Mouse (Mus musculus) thymus, adult 18-20 months (tissue): ENCODE measurements at regions not wholly inside any gene's neighbourhood (a gene's known extent, or its start where the extent isn't known, plus 50 kb on each side); places are given as distances from the start of the nearest gene placed in this dataset.
"Not testable (repeated sequence)": the region's sequence is repeated elsewhere in the genome, so short reads cannot be mapped to it uniquely, and the experiment has no call there.

Experiments used
- DNase-seq, 2 experiments: peaks; one replicate each; pipeline ENCODE4 v3.0.0; 2022; ENCODE audit warnings: mixed read lengths in 2 of 2

DNA sequence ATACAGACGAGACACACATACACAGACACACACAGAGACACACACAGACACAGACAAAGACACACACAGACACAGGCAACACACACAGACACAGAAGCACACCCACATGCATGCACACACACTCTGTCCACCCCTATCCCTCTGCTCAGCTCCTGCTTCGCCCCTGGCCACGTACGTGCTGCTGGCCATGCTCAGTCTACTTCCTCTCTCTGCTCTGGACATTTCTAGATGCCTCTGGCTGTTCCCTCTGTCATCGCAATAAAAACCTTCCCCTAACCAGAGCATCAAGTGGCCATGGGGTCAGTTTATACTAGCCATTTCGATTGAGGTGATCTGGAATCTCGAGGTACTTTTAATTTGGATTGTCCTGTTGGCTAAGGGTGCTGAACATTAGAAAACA is 118.9 kb upstream of the Slc38a2 start:
- DNase-seq, result no peak

DNA sequence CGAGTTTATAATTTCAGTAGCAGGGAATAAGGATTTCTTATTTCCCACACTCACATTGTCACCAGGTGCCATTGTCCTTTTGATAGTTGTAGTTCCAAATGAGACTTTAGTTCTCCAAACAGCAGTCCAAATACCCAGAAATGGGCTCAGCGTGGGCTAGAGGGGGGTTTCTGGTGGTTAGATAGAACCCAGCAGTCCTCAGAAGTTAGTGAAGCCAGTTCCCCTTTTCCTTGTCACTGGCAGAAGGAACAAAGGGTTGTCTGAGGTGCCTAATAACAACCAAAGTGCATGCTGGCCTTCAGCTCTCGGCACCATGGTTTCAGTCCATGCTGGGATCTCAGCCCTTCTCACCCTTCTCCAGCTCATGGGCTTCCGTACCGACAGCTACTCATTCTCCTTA is 118.1 kb upstream of the Slc38a2 start:
- DNase-seq, result no peak

DNA sequence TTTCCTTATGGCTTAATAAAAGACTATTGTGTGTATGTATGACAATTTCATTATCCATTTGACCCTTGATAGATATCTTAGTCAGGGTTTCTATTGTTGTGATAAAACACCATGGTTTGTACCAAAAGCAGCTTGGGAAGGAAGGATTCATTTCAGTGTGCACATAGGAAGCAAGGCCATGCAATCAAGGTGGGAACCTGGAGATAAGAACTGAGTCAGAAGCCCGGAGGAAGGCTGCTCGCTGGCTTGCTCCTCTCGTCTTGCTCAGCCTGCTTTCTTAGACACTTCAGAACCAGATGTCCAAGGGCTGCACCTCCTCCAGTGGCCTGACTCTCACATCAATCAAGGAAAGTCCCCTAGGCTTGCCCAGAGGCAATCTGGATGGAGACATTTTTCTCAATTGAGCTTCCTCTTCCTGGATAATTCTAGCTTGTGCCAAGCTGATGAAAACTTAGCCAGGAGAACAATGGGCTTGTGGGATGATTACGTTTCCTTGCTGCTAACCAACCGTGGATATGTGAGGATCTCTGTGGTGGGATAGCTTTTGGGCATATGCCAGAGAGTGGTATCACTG is 117.6 kb upstream of the Slc38a2 start:
- DNase-seq, result no peak

DNA sequence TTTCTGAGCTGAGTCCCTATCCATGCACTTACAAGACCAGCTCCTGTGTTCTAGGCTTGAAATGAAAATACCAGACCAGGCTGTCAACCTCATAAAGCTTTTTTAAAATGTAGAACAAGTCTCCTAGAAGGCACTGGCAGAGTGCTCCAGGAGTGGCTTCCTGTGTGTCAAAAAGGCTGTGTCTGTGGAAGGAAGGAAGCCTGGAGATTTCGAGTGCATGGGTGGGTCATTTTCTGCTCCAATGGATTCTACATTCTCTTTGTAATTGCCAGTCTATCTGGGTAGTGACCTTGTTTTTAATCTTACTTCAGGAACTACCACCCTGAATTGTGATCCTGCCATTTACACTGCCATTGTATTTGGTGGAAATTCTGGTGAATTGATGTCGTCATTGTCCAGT is 113.9 kb upstream of the Slc38a2 start:
- no peak for DNase-seq

DNA sequence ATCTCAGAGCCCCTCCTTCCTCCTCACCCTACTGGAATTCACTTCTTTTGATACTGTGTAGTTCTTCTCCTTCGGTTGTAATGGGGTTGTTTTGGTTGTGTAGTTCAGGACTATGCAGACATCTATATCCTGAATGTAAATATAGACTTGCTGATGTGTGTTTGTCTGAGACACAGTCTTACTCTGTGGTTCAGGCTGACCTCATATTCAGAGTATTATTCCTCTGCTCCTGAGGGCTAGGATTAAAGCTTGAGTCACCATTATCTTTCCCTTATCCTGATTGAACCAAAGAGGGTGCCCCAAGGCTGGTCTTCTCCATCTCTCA is 103.2 kb upstream of the Slc38a2 start:
- DNase-seq, result no peak

DNA sequence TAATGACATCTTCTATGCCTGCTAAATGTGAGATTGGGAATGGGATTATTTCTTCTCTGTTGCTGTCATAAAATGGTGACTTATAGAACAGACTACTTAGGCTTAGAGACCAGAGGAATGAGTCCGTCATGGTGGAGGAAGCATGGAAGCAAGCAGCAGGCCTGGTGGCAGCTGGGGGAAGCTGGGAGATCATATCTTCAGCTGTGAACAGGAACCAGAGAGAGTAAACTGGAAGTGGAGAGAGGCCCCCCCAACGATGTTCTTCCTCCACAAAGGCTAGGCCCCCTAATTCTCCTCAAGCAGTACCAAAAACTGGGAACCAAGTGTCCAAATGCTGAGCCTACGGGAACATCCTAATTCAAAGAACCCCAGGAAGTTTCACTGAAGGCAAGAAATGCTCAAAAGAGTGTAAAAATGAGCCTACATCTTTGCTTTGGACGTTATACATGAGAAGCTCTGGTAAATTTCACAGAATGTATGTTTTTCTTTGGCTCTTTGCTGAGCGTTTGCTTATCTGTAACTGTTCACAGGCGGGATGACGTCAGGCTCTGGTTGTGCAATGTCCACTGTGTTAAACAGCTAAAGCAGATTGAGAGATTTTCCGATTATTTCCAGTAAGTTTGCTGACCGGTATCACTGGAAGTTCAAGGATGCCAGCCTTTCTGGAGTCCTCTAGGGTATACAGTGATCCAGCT is 102.7 kb upstream of the Slc38a2 start:
- DNase-seq, result no peak

DNA sequence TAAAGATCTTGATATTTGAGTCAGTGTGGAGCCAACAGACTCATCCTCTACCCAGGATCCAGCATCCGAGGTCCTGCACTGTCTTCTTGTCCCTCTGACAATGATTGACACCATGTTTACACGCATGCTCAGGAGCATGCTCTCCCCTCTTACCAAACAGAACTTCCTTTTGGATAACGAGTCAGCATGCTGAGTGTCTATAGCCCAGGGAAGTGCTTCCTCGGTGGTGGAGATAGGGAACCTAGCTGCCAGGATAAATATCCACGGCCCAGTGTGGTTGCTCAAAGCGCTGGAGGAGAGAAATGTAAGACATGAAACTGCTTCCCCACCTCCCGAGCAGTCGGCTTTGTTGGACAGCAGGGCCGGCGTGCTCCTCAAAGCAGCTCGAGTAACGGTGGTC is 99.7 kb upstream of the Slc38a2 start:
- DNase-seq, result no peak

DNA sequence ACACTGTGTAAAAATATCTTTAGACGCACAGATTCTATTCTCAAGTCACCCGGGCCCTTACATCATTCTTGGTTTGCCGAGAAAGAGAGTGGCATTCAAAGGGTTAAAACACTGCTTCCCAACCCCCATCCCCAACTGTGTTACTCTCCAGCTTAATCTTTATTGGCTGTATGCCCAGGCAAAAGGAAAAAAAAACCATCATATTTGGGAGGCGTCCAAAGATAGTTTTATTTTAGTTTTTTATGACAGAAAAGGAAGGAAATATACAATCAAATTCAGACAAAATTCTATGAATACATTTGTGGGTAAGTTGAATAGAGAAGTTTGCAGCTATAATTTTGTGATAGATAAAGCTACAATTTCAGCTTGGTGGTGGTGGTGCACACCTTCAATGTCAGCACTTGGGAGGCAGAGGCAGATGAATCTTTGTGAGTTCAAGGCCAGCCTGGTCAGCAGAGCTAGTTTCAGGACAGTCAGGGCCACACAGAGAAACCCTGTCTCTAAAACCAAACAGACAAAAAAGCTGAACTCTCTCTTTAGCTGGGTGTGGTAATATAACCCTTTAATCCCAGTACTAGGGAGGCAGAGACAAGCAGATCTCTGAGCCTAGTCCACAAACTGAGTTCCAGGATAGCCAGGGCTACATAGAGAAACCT is 98.2 kb upstream of the Slc38a2 start:
- no peak for DNase-seq

DNA sequence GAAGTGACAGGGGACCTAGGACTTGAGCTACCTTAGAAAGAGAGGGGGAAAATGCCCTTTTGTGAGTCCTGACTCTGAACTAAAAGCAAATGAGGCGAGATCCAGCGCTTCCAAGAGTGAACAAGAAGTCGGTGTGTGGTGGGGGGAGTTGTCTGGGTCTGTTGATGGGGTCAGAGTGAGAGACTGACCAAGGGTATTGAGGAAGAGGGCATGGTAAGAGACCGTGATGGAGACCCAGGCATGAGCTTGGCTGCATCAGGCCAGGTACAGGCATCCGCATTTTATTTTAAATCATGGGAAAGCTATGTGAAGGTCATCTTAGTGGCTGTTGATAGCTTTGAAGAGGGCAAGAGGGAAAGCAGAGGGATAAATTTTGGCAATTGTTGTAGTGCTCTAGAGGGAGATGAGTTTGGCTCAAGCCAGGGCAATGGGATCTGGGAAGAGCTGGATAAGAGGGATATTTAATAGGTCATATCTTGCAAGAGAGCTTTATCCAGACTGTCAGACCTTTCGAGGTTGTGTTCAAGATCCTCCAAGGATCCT is 94.7 kb upstream of the Slc38a2 start:
- DNase-seq, result no peak

DNA sequence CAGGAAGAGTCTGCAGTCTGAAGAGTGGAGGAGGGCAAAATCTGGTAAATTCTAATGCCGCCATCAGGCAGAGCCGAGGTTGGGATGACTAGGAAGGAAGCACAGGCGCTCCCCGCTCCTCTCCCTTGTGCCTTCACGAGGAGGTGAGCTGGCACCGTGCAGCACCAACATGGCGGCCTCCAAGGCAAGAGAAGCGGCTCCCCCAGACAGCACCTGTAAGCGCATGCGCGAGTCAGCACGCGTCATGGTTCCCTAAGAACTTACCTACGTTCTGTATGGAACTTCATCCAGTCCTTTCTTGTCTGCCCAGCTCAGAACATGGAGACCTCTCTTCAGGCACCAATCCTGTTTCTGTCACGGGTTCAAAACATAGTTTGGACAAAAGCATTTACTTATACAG is 93.7 kb upstream of the Slc38a2 start:
- DNase-seq, result no peak

DNA sequence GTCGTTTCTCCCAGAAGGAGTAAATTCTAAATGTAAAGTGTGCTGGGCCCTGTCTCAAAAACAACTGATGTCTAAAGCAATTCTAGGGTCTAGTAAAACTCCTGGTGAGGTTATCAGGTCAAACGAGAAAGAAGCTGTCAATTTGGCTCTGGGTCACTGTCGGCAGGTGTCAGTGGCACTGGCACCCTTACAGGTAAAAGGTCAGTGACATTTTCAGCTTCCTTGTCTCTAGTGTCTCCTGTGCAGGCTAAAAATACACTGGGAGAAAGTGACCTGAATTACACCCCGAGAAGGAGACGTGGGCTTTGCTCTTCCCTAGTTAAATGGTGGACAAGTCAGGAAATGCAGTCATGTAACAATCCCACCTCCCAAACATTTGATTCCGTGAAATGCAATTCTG is 91.8 kb upstream of the Slc38a2 start:
- DNase-seq, result no peak

DNA sequence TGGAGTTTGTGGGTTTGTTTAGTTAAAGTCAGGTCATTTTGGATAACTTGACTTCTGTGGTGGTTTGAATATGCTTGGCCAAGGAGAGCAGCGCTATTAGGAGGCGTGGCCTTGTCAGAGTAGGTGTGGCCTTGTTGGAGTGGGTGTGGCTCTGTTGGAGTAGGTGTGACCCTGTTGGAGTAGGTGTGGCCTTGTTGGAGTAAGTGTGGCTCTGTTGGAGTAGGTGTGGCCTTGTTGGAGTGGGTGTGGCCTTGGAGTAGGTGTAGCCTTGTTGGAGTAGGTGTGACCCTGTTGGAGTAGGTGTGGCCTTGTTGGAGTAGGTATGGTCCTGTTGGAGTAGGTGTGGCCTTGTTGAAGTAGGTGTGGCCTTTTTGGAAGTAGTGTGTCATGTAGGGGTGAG is 88.4 kb upstream of the Slc38a2 start:
- DNase-seq, result not testable (repeated sequence)

DNA sequence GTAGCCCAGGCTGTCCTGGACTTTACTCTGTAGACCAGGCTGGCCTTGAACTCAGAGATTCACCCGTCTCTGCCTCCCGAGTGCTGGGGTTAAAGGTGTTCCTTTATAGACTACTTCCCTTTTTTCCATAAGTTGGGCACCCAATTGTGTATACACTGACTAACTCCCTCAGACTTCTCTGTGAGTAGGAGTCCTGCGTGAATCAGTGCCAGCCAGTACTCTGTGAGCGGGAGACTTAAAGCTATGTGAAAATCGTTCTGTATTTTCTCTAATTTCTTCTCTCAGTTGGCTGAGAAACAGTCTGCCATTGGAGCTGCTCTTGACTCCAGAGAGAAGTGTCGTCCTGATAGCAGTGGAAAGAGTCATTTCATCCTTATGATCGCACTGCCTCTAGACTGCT is 85.0 kb upstream of the Slc38a2 start:
- DNase-seq, result no peak

DNA sequence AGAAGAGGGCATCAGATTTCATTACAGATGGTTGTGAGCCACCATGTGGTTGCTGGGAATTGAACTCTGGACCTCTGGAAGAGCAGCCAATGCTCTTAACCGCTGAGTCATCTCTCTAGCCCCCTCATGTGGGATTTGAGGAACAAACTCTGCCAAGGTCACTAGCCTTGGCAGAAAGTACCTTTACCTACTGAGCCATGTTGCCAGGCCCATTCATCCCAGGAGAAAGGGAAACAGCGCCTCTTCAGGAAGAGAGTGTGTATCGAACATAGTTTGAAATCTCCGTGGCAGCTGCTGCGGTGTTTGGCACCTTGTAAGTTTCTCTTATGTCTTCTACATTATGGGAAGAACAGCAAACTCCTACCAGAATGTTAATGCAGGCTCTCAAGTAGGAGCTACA is 82.0 kb upstream of the Slc38a2 start:
- no peak for DNase-seq

DNA sequence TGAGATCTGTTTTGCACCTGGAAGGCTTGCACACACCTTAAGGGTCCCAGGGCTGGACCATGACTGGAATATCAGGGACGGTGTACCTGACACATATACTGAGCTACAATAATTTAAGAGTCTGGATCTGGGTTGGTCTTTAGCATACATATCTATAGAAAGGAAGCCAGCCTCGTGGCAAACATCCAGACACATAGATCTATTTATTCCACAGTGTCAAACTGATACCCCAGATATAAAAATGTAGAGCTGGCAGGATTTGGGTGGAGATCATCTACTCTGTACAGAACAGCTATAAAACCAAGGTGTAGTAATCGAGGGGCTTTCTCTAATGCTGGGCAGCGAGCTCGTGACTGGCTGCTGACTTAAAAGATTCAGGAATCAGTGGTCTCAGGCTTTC is 81.1 kb upstream of the Slc38a2 start:
- DNase-seq, result no peak

DNA sequence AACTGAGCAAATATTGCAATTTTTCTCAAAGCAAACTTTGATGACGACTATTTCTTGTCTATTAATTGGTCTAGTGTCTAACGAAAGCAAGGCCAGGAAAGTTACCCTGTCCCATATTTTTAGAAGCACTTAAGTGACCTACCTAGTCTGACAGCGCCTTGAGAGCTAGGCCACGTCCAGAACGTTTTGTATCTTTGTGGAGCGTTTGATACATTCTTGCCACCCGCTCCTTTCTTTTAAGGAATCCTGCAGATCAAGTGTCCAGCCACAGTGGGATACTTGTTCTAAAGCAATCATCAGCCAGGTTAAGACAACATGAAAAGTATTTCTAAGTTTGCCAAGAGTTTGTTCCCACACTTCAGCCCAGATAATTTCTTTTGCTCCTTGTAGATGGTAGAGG is 79.8 kb upstream of the Slc38a2 start:
- DNase-seq, result no peak

DNA sequence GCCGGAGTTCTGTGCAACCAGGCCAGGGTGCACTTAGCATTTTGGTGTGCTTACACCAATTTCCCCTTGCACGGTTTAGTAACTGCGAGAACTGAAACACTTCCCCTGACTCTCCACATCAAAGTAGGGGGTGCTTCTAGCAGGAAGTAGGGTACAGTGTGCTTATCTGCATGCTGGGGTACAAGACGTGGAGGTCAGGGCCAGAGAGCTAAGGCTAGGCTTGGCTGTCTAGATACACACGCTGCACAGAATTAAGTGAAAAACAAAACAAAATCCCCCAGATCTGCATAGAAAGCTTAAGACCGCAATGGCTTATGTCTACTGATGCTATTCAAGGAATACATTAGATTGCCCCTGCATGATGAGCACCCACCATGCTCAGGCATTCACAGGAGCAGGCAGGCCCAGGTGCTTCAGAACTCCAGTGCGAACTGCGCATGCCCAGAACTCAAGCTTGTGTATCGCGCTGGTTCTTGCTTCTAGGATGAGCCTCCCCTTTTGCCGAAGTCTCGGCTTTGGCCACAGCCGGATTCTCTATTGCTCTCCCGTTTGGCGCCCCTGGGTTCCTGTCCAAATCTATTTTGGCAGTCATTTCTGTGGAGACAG is 78.9 kb upstream of the Slc38a2 start:
- peak; percentile 67 to 77 for DNase-seq

DNA sequence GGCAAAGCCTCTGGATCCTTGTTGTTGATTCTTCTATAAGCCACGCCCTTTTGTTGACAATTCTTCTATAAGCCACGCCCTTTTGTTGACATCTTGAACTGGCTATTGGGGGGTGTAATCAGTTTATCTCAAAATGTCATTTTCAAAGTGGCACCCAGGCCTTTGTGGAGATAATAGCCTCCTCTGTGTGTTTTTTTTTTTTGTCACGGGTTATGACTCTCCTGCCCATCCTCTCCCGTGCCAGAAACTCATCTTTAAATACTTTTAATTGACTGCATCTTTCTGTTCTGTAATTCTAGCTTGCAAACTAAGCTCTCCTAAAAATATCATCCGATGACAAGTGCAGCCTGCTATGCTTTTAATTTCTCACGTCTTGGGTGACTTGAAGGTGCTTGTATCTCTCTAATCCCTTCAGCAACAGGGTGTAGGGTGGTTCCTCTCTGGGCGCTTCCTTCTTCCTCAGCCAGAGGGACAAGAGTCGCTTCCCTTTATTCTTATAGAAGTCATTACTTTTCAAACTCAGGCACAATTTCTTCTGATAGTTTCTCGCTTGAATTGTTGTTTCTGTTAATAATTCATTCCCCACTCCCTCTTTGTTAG is 77.0 kb upstream of the Slc38a2 start:
- no peak for DNase-seq

DNA sequence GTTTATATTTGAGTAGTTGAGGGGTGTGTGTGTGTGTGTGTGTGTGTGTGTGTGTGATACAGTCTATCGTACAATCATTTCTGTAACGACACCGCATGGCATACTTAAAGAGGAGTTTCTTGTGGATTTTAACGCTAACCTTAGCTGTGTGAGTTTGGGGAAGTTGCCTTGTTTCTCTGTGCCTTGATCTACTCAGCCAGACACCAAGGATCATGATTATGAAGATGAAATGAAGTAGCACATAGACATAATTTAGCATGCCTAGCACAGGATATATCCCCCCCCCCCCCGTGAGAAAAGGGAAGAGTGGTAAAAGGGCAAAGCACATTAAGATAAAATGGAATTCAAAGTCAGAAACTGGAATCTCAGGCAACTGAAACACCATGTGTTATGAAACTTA is 75.6 kb upstream of the Slc38a2 start:
- DNase-seq, result no peak

DNA sequence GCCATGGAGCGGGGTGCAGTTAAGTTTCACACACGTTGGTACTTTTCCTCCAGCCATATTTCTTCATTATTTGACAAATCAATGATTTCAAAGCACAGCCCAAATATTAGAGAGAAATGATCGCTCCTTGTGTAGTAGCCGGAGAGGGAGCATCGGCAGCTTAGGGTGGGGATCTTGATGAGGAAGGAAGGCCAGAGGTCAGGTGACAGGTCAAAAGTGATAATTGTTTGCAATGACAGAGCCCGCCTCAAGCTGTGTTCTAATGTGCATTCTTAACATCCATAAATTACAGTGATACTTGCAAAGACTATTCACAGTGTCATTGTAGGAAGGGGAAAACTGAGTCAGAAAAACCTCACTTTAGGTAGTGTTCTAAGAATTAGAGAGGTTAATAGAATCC is 75.1 kb upstream of the Slc38a2 start:
- no peak for DNase-seq

DNA sequence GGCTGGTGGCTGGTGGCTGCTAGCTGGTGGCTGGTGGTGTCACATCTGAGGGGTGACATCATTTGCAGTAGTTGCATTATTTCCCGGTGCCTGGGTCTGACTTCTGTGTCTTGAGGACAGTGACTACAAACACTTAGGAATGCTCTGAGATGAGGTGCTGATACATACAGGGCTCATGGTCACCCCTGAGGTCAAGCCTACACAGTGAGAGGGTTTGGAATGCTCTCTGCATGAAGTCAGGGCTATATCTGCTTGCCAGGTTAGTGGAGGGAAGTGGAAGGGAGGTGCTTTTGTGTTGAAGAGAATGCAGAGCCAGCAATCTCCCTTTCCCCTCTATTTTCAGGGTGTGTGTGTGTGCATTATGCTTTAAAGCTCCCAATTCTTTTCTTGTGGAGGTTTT is 74.1 kb upstream of the Slc38a2 start:
- no peak for DNase-seq

DNA sequence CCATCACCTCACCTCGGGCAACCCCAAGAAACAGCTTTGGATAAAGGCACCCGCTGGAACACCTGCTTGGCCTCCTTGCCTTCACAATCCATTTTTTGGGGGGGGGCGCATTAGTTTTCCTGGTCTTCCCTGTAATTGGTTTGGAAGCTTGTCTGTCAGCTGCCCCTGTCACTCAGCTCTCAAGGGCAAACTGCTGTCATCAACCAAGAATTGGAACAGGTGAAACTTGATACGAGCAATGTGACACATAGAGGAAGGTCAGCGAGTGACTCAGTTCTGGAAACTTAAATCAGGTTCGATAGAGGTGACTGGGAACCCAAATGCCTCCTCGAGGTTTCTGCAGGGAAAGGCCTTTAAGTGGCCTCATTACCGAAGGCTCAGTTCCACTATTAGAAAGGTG is 73.2 kb upstream of the Slc38a2 start:
- no peak for DNase-seq

DNA sequence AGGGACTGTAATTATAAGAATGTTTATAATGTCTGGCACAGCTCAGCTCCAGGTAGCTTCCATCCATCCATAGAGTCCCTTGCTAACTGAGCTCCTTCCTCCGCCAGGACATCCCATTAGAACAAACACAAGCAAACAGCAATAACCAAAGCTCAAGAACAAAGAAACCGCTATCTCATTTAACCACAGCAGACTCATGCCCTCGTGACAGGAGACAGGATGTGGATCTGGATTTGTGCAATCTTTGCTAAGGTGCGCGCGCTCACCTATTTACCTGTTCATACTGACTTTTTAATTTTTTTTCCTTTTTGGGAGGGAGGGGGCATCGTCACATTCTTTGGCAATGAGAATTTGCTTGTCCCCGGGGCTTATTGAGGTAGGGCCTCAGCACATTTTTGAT is 71.3 kb upstream of the Slc38a2 start:
- no peak for DNase-seq

DNA sequence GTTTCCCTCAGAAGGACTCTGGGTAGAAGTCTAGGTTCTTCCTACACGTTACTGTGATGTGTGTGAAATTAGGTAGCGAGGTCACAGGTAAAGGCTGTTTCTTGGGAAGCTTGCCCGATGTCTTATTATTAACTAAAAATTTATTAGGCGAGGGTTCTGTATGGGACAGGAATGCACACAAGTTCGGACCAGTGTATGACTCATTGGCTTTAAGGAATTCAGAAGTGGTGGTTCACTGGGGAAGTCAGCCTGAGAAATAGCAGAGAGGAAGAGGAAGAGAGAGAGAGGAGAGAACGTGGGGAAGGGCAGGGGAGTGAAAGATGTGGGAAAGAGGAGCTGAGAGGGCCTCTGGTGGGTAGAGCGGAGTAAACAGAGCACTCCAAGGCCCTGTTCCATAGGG is 70.8 kb upstream of the Slc38a2 start:
- no peak for DNase-seq
